Mouse (Mus musculus) cortical plate, adult 2 months (tissue): Measurements from ENCODE around the gene Prdm9.

ENCODE experiments used
- CTCF ChIP-seq: fragments of 200-500 bp; IDR thresholded peaks from 2 replicates; pipeline ENCODE4 v1.5.1; 2011; ENCODE audit warnings: mild to moderate bottlenecking, control low read depth, low read length; ENCODE audit not compliant: insufficient read depth; ENCODE audit errors: extremely low read depth
- POLR2A ChIP-seq: fragments of 200-500 bp; IDR thresholded peaks from 2 replicates; pipeline ENCODE4 v1.6.1; 2011; ENCODE audit warnings: mild to moderate bottlenecking, low read length, control low read depth; ENCODE audit not compliant: insufficient read depth; ENCODE audit errors: extremely low read depth

- TF ChIP-seq CTCF (no peak), POLR2A (no peak)
Measured at GRCm38 (mm10) chr17:15559946-15560345, 4.2 kb downstream of the Prdm9 start.
